Mouse (Mus musculus) Patski (cell line): ENCODE measurements around the gene Nosip. TPM values are rescaled to one million over a fixed set of nuclear protein-coding genes. Genes with fewer than 3 reads are reported as not detected.

ENCODE experiments used
- ATAC-seq: fragments of 100-300 bp; one replicate; pipeline ENCODE4 v1.8.0; 2021
- CTCF ChIA-PET: fragments of 350-600 bp; sonication (Branson Sonifier 250); formaldehyde crosslinking; loops from one replicate; lab custom pipeline; 2022; ENCODE audit warnings: inconsistent platforms; lab: Charles Lee
- POLR2A ChIA-PET: fragments of 350-600 bp; sonication (Branson Sonifier 250); formaldehyde crosslinking; loops from one replicate; lab custom pipeline; 2022; ENCODE audit warnings: antibody characterized with exemption, inconsistent platforms; lab: Charles Lee
- DNase-seq: peaks from one replicate; pipeline ENCODE4 v3.0.0-alpha.2; 2011; ENCODE audit warnings: low read depth, low spot score
- H3K27me3 ChIP-seq: fragments of 371-371 bp; one replicate; pipeline ENCODE4 v1.5.1; 2021
- CTCF ChIP-seq: fragments of 100-300 bp; IDR thresholded peaks from one replicate; pipeline ENCODE4 v1.5.1; 2021
- in situ Hi-C: fragments of 300-500 bp; cut with MboI; formaldehyde crosslinking; loops from 3 replicates; pipeline ENCODE4 v1.11.1; 2018; ENCODE audit warnings: low pct_unique_long_range_greater_than_20kb, mixed read lengths
- polyA plus RNA-seq: library from polyadenylated mRNA; unstranded; gene quantifications from one replicate; pipeline ENCODE4 v1.2.3, GENCODE M21; 2021

The Nosip gene
- polyA plus RNA-seq, 1 experiment from 2014 or later, result 77.4 TPM

DNA sequence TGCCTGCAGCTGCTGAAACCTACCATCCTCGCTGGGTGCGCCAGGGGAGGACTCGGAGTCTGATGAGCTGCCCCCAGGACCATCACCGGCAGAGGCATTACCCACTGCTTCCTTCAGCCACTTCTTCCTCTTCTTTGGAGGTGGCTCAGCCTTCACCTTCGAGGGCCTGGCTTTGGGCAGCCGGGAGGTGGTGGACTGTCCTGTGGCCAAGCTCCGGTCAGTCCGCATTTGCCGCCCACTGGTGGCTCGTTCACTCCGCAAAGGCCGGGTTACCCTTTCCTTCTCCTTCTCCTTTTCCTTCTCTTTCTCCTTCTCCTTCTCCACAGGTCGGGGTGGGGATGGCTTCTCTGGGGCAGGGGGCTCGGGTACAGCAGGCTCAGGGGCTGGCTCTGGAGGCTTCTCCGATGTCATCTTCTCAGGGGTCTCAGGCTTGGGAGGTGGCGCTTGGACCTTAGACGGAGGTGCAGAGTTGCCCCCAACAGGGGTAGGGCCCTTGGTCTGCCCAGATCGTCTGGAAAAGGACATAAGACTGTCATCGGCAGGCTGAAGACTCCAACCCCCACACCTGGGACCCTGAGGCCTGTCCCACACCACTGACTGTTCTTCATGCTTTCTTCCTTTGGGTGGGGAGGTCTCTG lies 28.4 kb upstream of the Nosip start:
- no peak for DNase-seq
- ChIA-PET CTCF (no interaction called here), POLR2A (no interaction called here)
- in situ Hi-C loops, result no loop called here
- H3K27me3 ChIP-seq, result no peaks in the 10 kb centered on the region
- no peak for TF ChIP-seq CTCF
- ATAC-seq, result no peak

DNA sequence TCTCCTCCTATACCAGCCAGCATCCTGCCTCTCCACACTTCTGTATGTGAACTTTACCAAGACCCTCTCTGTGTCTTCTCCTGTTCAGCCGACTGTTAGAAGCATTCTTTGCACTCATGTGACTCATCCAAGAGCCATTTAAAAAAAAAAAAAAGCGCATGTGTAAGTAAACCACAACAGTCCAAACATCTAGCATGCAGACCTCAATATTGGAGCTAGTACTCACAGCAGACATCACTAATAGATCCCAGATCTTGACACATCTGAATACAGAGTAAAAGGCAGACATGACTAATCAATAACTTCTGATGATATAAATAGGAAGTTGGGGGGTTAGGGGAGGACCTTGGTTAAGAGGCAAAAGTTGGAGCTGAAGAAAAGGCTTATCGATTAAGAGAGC lies 26.6 kb upstream of the Nosip start:
- POLR2A ChIA-PET, result interaction anchor here (0.7 to 0.8 kb wide), 2 partner anchors 17 to 18 kb away, joined by 3 read pairs; partner anchors contain the start of gene Prr12
- CTCF ChIA-PET, result interaction anchor here (0.6 kb wide), 1 partner anchor 8 kb away, joined by 3 read pairs; no protein-coding TSS in a partner anchor
- no peaks in the 10 kb centered on the region for H3K27me3 ChIP-seq
- no peak for ATAC-seq
- no peak for DNase-seq
- TF ChIP-seq CTCF, result no peak
- in situ Hi-C loops, result no loop called here

DNA sequence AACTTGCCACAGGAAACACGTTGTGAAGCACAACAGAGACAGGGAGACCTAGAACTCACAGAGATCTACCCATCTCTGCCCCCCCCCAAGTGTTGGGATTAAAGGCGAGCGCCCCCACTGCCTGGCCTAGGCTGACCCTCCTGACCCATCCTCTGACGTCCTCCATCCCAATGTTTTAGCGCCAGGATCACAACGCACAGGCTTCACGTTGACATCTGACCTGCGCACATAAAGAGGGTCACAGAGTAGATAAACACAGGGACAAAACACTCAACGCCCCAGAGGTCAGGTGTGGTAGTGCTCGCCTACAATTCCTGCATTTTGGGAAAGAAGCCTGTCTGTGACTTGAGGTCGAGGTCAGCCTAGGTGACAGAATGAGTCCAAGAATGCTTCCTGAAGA lies 25.5 kb upstream of the Nosip start:
- DNase-seq, result no peak
- no peak for ATAC-seq
- ChIA-PET CTCF (no interaction called here), POLR2A (interaction anchor here (0.6 kb wide), 1 partner anchor 1549 kb away, joined by 4 read pairs; no protein-coding TSS in a partner anchor)
- H3K27me3 ChIP-seq, result no peaks in the 10 kb centered on the region
- TF ChIP-seq CTCF, result no peak
- in situ Hi-C loops, result no loop called here

DNA sequence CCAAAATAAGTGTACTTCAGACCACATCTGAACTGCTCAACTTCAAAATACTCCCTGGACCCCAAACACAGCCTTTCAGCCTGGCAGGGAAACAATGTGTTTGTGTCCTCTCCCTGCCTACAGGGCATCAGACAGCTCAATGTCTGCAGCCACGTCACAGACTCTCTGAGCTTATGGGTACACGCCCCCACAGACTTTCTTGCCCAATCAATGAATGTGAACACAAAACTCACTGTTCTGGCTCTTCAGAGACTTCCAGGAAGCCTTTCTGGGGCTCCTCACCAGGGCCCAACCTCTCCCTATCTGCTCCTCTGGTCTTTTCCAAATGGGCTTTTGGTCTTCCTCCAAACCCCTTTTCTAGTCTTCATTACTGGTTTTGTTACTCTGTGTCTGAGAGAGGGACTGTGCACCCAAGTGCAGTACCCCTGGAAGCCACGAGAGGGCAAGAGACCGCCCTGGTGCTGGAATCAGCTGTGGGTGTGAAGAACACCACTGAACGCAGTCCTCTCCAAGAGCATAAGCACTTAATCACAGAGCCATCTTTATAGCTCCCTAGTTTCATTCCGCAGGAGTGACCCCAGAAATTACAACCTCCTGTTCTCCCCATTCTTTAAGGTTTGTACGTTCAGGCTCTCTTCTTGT lies 24.4 kb upstream of the Nosip start:
- no peaks in the 10 kb centered on the region for H3K27me3 ChIP-seq
- in situ Hi-C loops, result no loop called here
- CTCF ChIA-PET, result interaction anchor here (1.0 to 2.3 kb wide), 5 partner anchors 11 to 52 kb away, joined by 3 to 9 read pairs (median 5); no protein-coding TSS in a partner anchor
- ATAC-seq (no peak), DNase-seq (no peak)
- POLR2A ChIA-PET, result interaction anchor here (0.9 to 1.9 kb wide), 2 partner anchors 15 to 73 kb away, joined by 3 to 5 read pairs; partner anchors contain the start of gene Prr12
- TF ChIP-seq CTCF, result no peak

DNA sequence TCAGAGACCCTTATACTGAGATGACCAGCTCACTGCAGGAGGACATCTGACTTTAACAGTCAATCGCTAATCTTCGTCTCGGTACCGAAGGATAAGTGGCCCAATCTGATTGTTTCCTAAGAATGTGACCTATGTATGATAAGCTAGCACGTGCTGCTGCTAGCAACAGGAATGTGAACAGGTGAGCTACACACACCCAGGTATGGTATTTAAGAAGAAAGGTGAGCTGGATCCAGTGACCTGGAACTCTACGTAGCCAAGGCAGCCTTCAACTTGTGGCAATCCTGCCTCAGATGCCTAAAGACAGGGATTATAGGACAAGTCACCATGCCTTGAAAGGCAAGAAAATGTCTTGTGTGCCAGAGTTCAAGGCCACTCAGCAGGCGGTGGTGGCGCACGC lies 23.8 kb upstream of the Nosip start:
- ChIA-PET POLR2A (interaction anchor here (0.9 to 1.9 kb wide), 2 partner anchors 14 to 73 kb away, joined by 3 to 5 read pairs; partner anchors contain the start of gene Prr12), CTCF (interaction anchor here (1.0 to 2.3 kb wide), 5 partner anchors 12 to 53 kb away, joined by 3 to 9 read pairs (median 5); no protein-coding TSS in a partner anchor)
- no peak for ATAC-seq
- no peaks in the 10 kb centered on the region for H3K27me3 ChIP-seq
- no peak for TF ChIP-seq CTCF
- in situ Hi-C loops, result no loop called here
- no peak for DNase-seq

DNA sequence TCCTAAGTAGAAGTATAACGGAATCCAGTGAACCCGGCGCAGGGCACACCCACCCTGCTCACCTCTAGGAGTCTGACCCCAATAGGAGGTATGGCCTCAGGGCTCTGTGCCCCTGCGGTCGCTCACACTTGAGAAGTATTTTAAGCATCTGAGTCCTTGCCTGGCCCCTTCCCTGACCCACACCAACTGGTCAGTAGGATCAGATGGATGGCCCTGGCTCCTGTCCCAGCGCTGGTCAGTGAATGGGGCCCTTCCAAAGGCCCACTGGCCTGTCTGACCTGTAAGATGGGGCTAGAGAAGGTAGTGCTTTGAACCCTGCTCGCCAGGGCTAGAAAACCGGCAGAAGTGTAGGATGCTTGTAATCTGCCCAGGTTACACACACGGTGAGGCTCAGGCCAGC lies 21.4 kb upstream of the Nosip start:
- POLR2A ChIA-PET, result no interaction called here

DNA sequence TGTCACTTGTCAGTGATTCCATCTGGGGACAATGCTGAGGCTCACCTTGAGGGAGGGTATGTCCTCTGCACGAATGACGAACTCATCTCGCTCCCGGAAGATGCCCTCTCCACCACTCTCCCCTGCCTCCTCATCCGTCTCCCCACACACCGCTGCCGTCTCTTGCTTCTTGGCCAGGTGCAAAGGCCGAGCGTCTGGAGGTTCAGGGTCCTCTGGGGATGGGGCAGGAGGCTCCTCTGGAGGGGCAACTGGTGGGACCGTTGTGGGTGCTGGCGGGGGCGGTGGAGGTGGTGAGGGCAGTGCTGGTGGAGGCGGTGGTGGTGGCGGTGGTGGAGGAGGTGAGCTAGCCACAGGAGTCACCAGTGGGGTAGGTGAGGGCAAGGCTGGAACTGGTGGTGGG lies 18.9 kb upstream of the Nosip start:
- ATAC-seq, result no peak
- POLR2A ChIA-PET, result no interaction called here

More for the DNA sequence above, 21.4 kb upstream of the Nosip start:
- no peak for DNase-seq
- TF ChIP-seq CTCF, result no peak
- ATAC-seq, result no peak
- no peaks in the 10 kb centered on the region for H3K27me3 ChIP-seq
- in situ Hi-C loops, result no loop called here
- CTCF ChIA-PET, result interaction anchor here (1.0 kb wide), 1 partner anchor 10 kb away, joined by 4 read pairs; no protein-coding TSS in a partner anchor

DNA sequence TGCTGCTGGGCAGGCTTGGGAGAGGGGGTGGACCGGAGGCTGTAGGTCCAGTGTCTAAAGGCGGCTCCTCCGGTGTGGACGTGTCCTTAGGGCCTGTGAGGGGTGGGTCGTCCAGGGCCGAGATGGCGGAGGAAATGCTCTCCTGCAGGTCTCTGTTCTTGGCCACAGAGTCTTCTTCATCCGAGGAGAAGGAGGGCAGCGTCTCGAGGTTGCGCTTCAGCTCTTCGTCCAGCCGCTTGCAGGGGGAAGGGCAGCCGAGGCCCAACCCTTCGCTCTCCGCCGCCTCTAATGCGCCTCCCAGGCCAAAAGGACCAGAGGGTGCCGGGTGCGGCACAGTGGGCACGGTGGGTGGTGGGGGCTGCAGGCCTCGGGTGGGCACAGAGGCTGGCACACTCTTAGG lies 16.5 kb upstream of the Nosip start:
- no peaks in the 10 kb centered on the region for H3K27me3 ChIP-seq
- ATAC-seq (no peak), DNase-seq (no peak)
- POLR2A ChIA-PET, result no interaction called here
- no peak for TF ChIP-seq CTCF
- CTCF ChIA-PET, result no interaction called here
- in situ Hi-C loops, result no loop called here

More for the DNA sequence above, 18.9 kb upstream of the Nosip start:
- in situ Hi-C loops, result no loop called here
- DNase-seq, result no peak
- H3K27me3 ChIP-seq, result no peaks in the 10 kb centered on the region
- CTCF ChIA-PET, result interaction anchor here (1.5 kb wide), 1 partner anchor 24 kb away, joined by 3 read pairs; no protein-coding TSS in a partner anchor
- TF ChIP-seq CTCF, result no peak

DNA sequence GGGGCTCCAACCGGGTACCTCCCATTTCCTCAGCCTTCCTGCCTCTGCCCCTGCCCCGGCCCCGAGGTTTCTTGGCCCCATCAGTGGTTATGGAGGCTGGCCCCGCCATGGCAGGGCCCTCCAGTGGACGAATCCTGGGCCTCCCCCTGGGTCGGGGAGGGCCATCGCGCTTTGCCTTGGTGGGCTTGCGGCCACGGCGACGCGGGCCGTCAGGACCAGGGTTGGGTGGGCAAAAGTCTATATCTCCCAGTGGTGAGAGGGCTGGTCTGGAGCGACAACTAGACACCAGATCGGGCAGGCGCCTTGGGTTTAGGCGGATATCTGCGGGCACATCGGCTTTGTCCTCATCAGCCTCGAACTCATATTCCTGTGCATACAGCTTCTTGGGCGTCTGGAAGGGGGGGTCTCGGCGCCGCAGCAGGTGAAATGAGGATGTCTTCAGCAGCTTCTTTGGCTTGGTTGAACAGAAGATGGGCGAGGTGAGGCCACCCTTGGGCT lies 15.3 kb upstream of the Nosip start:
- ATAC-seq (no peak), DNase-seq (no peak)
- POLR2A ChIA-PET, result interaction anchor here (1.9 kb wide), 1 partner anchor 7 kb away, joined by 5 read pairs; no protein-coding TSS in a partner anchor
- no peak for TF ChIP-seq CTCF
- in situ Hi-C loops, result no loop called here
- CTCF ChIA-PET, result no interaction called here
- H3K27me3 ChIP-seq, result no peaks in the 10 kb centered on the region

DNA sequence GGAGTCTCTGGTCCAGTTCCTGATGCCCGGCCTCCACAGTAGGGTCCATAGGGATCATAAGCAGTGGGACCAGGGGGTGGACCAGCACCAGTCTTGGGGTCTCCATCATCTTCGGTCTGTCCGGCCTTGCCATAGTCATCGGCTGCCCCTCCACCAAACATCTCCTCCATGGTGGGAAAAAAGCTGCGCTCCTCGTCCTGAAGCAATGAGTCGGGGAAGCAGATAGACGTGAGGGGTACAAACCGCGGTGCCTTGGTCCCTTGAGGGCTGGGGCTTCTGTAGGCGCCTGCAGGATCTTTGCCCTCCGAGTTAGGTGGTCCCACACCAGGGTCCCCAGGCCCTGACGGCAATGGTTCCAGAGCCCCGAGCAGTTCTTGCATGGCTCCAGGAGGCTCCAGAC lies 14.7 kb upstream of the Nosip start:
- no peaks in the 10 kb centered on the region for H3K27me3 ChIP-seq
- no peak for DNase-seq
- TF ChIP-seq CTCF, result no peak
- CTCF ChIA-PET, result no interaction called here
- ATAC-seq, result no peak
- in situ Hi-C loops, result no loop called here
- POLR2A ChIA-PET, result interaction anchor here (0.8 to 1.9 kb wide), 2 partner anchors 8 to 17 kb away, joined by 3 to 5 read pairs; no protein-coding TSS in a partner anchor
